Mouse (Mus musculus) liver, embryonic 14.5 days (tissue): ENCODE results near the gene Rhbdl3. TPM values are rescaled to one million over a fixed set of nuclear protein-coding genes. Genes with fewer than 3 reads are reported as not detected.

Source experiments
- ATAC-seq: fragments of 200-750 bp; cut with Nextera tagmentation; 2 replicates; pipeline ENCODE4 v1.8.0; 2017; ENCODE audit warnings: moderate number of reproducible peaks, mild to moderate bottlenecking, moderate library complexity; ENCODE audit not compliant: insufficient read depth
- DNase-seq, 3 experiments: peaks; one replicate each; pipeline ENCODE4 v3.0.0-alpha.2; 2012 to 2013; ENCODE audit warnings: low read depth in 3 of 3, low spot score in 3 of 3
- H3K27ac ChIP-seq: fragments of 300-500 bp; sonication (generic); 2 replicates; pipeline ENCODE4 v1.5.1; 2014; ENCODE audit warnings: moderate library complexity, mild to moderate bottlenecking, control low read depth, inconsistent platforms
- H3K27me3 ChIP-seq: fragments of 300-500 bp; sonication (generic); 2 replicates; pipeline ENCODE4 v1.6.1; 2014; ENCODE audit warnings: mild to moderate bottlenecking, low read length, moderate library complexity; ENCODE audit not compliant: control insufficient read depth, insufficient read depth
- H3K36me3 ChIP-seq: fragments of 300-500 bp; sonication (generic); replicated peaks from 2 replicates; pipeline ENCODE4 v1.6.1; 2014; ENCODE audit warnings: low read depth; ENCODE audit not compliant: control insufficient read depth, insufficient read depth
- H3K4me1 ChIP-seq, 2 experiments: fragments of 200-500 bp in 1 of 2; fragments of 300-500 bp in 1 of 2; sonication (generic) in 1 of 2; replicated peaks; 2 replicates each; pipeline ENCODE4 v1.6.1; 2012 to 2014; ENCODE audit warnings: antibody characterized with exemption in 1 of 2, inconsistent platforms in 1 of 2, low read length in 1 of 2; ENCODE audit not compliant: control insufficient read depth in 2 of 2, insufficient read depth in 2 of 2
- H3K4me2 ChIP-seq: fragments of 300-500 bp; sonication (generic); 2 replicates; pipeline ENCODE4 v1.6.1; 2014; ENCODE audit warnings: low read depth, mild to moderate bottlenecking, control low read depth, moderate library complexity
- H3K4me3 ChIP-seq, 2 experiments: fragments of 200-500 bp in 1 of 2; fragments of 300-500 bp in 1 of 2; sonication (generic) in 1 of 2; 2 replicates each; pipeline ENCODE4 v1.5.1; 2012 to 2014; ENCODE audit warnings: low read depth in 2 of 2, low read length in 2 of 2, mild to moderate bottlenecking in 2 of 2, control low read depth in 1 of 2, inconsistent platforms in 1 of 2, moderate library complexity in 1 of 2; ENCODE audit not compliant: insufficient read depth in 1 of 2
- H3K9ac ChIP-seq: fragments of 300-500 bp; sonication (generic); replicated peaks from 2 replicates; pipeline ENCODE4 v1.6.1; 2014; ENCODE audit warnings: mild to moderate bottlenecking, control low read depth, moderate library complexity
- H3K9me3 ChIP-seq: fragments of 300-500 bp; sonication (generic); 2 replicates; pipeline ENCODE4 v1.6.1; 2016; ENCODE audit warnings: low read length, mixed read lengths; ENCODE audit not compliant: control insufficient read depth
- CTCF ChIP-seq: IDR thresholded peaks from 2 replicates; pipeline ENCODE4 v1.5.1; 2016; ENCODE audit warnings: antibody characterized with exemption, low read depth, control low read depth
- EP300 ChIP-seq: IDR thresholded peaks from 2 replicates; pipeline ENCODE4 v1.6.1; 2016; ENCODE audit warnings: antibody characterized with exemption, low read depth
- WGBS: fragments of 180-500 bp; shearing (Covaris S2); extraction: QIAGEN DNeasy Blood & Tissue Kit; methylation state at CpG from one replicate; pipeline ENCODE4 v1.1.7; 2014; ENCODE audit not compliant: insufficient replicate concordance; 5-methylcytosine and 5-hydroxymethylcytosine counted together
- polyA plus RNA-seq, 2 experiments: library from polyadenylated mRNA; depleted of rRNA in 1 of 2; stranded (reverse) in 1 of 2; unstranded in 1 of 2; fragments of >200 nt; fragmentation: Nextera tagmentation in 1 of 2; extraction: Ambion mirVana in 1 of 2; gene quantifications; 2 replicates each; pipeline versions ENCODE4 v1.2.1 to v1.2.3; 2012 to 2014

The Rhbdl3 gene
- polyA plus RNA-seq, 2 experiments, result 0.03 to 0.04 TPM

DNA sequence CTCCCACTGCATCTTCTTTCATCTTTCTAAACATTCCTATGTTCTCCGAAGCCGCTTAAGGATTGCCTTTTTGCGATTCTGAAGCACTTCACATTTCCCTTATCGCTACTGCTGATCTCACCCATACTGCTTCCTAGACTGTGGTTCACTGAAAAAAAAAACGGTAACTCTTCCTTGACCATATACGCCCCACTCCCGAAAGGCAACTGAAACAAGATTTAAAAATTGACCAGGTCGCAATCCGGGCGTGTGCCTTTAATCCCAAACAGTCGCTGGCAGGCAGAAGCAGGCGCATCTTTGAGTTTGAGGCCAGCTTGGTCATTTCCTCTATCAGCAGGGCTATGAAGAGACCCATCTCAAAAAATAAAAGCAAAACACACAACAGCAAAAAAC lies 81.9 kb downstream of the Rhbdl3 start:
- TF ChIP-seq EP300, result no peak
- TF ChIP-seq CTCF, result no peak
- ATAC-seq, result peak; percentile 36
- peak overlapping the region; percentile 70 for H3K4me2 ChIP-seq
- H3K36me3 ChIP-seq, result peaks cover 29% of the 10 kb centered on the region
- peaks cover 14 to 18% of the 10 kb centered on the region in 2 experiments for H3K4me1 ChIP-seq
- peak overlapping the region; percentile 95 to 99 for H3K4me3 ChIP-seq
- H3K9ac ChIP-seq, result peak overlapping the region; percentile 95
- peak; percentile 42 to 61 (median 50) for DNase-seq
- no peaks in the 10 kb centered on the region for H3K27me3 ChIP-seq
- H3K9me3 ChIP-seq, result no peaks in the 10 kb centered on the region
- H3K27ac ChIP-seq, result peak overlapping the region; percentile 96
- WGBS, result under 1% methylated on average over 12 of the region's 12 CpGs

DNA sequence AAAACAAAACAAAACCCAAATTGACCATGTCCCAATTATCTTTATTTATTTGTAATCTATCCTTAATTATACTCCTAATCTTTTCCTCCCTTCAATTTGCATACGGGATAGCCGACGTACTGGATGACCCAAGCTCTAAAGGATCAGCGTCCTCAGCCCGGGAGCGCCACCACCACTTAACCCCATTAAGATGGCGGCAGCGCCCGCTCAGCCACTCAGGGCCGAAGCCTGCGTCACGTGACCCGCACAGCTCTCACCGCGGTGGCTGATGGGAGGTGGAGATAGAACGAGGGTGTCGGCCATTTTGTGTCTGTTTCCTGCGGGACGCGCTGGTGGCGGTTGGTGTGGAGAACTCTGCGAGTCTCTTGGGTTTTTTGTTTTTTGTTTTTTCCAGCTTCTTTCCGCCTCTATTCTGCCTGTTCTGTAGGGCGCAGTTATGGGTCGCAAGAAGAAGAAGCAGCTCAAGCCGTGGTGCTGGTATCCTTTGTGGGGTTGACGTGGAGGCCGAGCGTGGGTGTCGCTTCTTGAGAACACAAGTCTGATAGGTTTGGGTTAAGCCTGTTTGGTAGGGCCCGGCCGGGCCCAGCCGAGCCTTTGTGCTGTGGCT lies 82.4 kb downstream of the Rhbdl3 start, which contains the start of gene Zfp207:
Gene Zfp207 (plus strand): TSS at position 261 of the 607 bp plus-strand sequence.
- H3K27me3 ChIP-seq, result no peaks in the 10 kb centered on the region
- peaks cover 34% of the 10 kb centered on the region for H3K36me3 ChIP-seq
- peak within 1 kb of the TSS; percentile 96 for H3K27ac ChIP-seq
- TF ChIP-seq EP300, result no peak; the same call in 1 of the 2 replicates
- no peak for TF ChIP-seq CTCF
- peak within 1 kb of the TSS; percentile 95 to 99 for H3K4me3 ChIP-seq
- H3K9ac ChIP-seq, result peak within 1 kb of the TSS; percentile 95
- ATAC-seq (peak; percentile 89), DNase-seq (peak; percentile 94 to 97 (median 95))
- peaks cover 14 to 18% of the 10 kb centered on the region in 2 experiments for H3K4me1 ChIP-seq
- H3K9me3 ChIP-seq, result no peaks in the 10 kb centered on the region
- H3K4me2 ChIP-seq, result peak within 1 kb of the TSS; percentile 90
- under 1% methylated on average over 33 of the region's 33 CpGs for WGBS

DNA sequence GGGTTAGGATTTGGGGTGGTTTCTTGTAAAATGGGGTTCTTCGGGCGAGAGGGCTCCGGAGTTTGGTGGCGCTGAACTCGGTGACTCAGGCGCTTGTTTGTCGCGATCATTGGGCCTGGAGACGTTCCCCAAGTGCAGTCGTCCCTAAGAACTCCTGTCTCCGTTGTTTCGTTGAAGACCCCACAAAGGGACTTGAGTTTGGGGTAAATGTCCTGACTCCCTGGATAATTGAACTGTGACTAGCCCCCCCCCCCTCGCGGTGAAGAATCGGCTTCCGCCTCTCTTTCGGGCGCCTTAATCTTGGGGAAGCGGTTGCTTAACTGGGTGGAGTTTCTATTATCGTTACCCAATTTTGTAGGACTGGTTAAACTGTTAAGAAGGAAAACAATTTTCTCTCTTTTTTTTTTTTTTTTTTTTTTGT lies 82.9 kb downstream of the Rhbdl3 start:
- H3K27ac ChIP-seq, result peak overlapping the region; percentile 96
- H3K4me2 ChIP-seq, result no peak overlapping the region
- peak overlapping the region; percentile 95 for H3K9ac ChIP-seq
- TF ChIP-seq CTCF (no peak), EP300 (peak; percentile 22; the same call in 1 of the 2 replicates)
- no peaks in the 10 kb centered on the region for H3K9me3 ChIP-seq
- DNase-seq (peak; percentile 64 to 73 (median 68)), ATAC-seq (peak; percentile 54)
- H3K27me3 ChIP-seq, result no peaks in the 10 kb centered on the region
- peaks cover 40% of the 10 kb centered on the region for H3K36me3 ChIP-seq
- under 1% methylated on average over 20 of the region's 20 CpGs for WGBS
- peak overlapping the region; percentile 95 to 99 for H3K4me3 ChIP-seq
- peaks cover 14 to 15% of the 10 kb centered on the region in 2 experiments for H3K4me1 ChIP-seq

DNA sequence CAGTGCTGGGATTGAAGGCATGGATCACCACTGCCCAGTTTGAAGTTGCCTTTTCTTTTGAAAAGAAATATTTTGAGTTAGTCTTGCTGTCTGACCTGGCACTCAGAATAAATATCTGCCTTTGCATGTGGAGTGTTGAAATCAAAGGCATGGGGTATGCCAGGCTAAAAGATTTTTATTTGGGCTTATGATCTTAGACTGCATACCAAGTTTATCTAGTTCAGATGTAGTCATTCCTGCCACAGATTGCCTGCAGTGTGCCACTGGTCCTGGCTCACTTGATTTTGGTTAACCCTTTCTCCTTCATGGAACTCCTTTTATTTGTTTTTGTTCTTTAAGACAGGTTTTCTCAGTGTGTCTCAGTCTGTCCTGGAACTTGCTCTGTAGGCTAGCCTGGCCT lies 83.7 kb downstream of the Rhbdl3 start:
- Histone ChIP-seq H3K4me1 (peaks cover 14 to 15% of the 10 kb centered on the region in 2 experiments), H3K4me3 (peak overlapping the region; percentile 95 to 99), H3K36me3 (peaks cover 45% of the 10 kb centered on the region), H3K9me3 (no peaks in the 10 kb centered on the region), H3K9ac (peak overlapping the region; percentile 87), H3K27me3 (no peaks in the 10 kb centered on the region), H3K4me2 (peak overlapping the region; percentile 90), H3K27ac (peak overlapping the region; percentile 54)
- DNase-seq (no peak), ATAC-seq (no peak)
- TF ChIP-seq CTCF, result no peak

DNA sequence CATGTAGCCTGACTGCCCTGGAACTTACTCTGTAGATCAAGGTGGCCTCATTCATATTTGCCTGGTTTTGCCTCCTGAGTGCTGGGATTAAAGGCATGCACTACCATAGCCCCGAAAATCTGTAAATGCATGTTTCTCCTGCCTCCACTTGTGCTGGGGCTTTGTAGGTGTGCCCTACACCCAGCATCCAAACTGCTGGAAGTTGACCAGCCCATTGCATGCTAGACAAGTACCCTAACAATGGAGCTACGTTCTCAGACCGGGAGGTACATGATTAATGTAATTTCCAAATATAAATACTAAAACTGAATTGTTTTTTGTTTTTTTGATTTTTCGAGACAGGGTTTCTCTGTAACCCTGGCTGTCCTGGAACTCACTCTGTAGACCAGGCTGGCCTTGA lies 84.3 kb downstream of the Rhbdl3 start:
- Histone ChIP-seq H3K9me3 (no peaks in the 10 kb centered on the region), H3K36me3 (peaks cover 51% of the 10 kb centered on the region), H3K9ac (peak overlapping the region; percentile 87), H3K4me3 (peak overlapping the region; percentile 95 to 99), H3K4me2 (peak overlapping the region; percentile 90), H3K4me1 (peaks cover 14 to 15% of the 10 kb centered on the region in 2 experiments), H3K27ac (no peak overlapping the region), H3K27me3 (no peaks in the 10 kb centered on the region)
- WGBS, result 21% methylated on average over 4 of the region's 4 CpGs
- no peak for TF ChIP-seq CTCF
- TF ChIP-seq EP300, result no peak
- ATAC-seq (no peak), DNase-seq (no peak)
